Mouse (Mus musculus) forebrain, embryonic 16.5 days (tissue): ENCODE results near the gene Vwa8. TPM values are rescaled to one million over a fixed set of nuclear protein-coding genes. Genes with fewer than 3 reads are reported as not detected.
A peak's percentile ranks its signal among the peaks of the same experiment; 100 is the strongest.

Experiments
- ATAC-seq: fragments of 200-750 bp; cut with Nextera tagmentation; 2 replicates; pipeline ENCODE4 v1.8.0; 2017; ENCODE audit warnings: mild to moderate bottlenecking, moderate library complexity
- H3K27ac ChIP-seq: fragments of 300-500 bp; sonication (generic); 2 replicates; pipeline ENCODE4 v1.5.1; 2014; ENCODE audit warnings: low read length, control low read depth
- H3K27me3 ChIP-seq: fragments of 300-500 bp; sonication (generic); replicated peaks from 2 replicates; pipeline ENCODE4 v1.6.1; 2014; ENCODE audit warnings: low read length; ENCODE audit not compliant: control insufficient read depth, insufficient read depth
- H3K36me3 ChIP-seq: fragments of 300-500 bp; sonication (generic); 2 replicates; pipeline ENCODE4 v1.6.1; 2014; ENCODE audit not compliant: control insufficient read depth, insufficient read depth
- H3K4me1 ChIP-seq: fragments of 300-500 bp; sonication (generic); replicated peaks from 2 replicates; pipeline ENCODE4 v1.6.1; 2014; ENCODE audit warnings: low read length; ENCODE audit not compliant: control insufficient read depth, insufficient read depth
- H3K4me2 ChIP-seq: fragments of 300-500 bp; sonication (generic); 2 replicates; pipeline ENCODE4 v1.6.1; 2014; ENCODE audit warnings: mild to moderate bottlenecking, low read length, control low read depth
- H3K4me3 ChIP-seq: fragments of 300-500 bp; sonication (generic); replicated peaks from 2 replicates; pipeline ENCODE4 v1.5.1; 2014; ENCODE audit warnings: mild to moderate bottlenecking, low read length, control low read depth
- H3K9ac ChIP-seq: fragments of 300-500 bp; sonication (generic); replicated peaks from 2 replicates; pipeline ENCODE4 v1.6.1; 2014; ENCODE audit warnings: low read depth, low read length, control low read depth
- H3K9me3 ChIP-seq: fragments of 300-500 bp; sonication (generic); 2 replicates; pipeline ENCODE4 v1.6.1; 2016; ENCODE audit warnings: low read length; ENCODE audit not compliant: control insufficient read depth
- WGBS: fragments of 180-500 bp; shearing (Covaris S2); extraction: QIAGEN DNeasy Blood & Tissue Kit; methylation state at CpG from one replicate; pipeline ENCODE4 v1.1.7; 2014; 5-methylcytosine and 5-hydroxymethylcytosine counted together
- polyA plus RNA-seq: library from polyadenylated mRNA; unstranded; fragments of >200 nt; fragmentation: Nextera tagmentation; extraction: Ambion mirVana; gene quantifications from 2 replicates; pipeline ENCODE4 v1.2.1, GENCODE M21; 2015

Gene Vwa8
- polyA plus RNA-seq, 1 experiment from 2014 or later: 5.4 TPM

DNA sequence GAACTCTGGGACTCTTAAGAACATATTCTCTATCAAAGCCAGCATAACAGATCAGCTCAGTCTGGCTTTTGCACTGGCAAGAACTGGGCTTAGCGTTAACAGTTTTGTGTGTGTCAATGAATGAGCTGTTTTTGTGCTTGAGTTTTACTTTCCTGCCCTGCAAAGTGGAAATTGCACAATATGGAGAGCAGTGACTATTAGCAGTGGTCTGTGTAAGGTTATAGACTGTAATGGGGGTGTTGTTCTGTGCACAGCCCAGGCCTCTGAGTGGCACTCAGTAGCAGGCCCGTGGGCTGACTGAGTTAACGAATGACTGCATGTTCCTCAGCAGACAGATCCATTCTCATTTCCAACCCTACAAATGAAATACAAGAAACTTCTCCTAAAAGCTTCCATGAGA is 287.7 kb downstream of the Vwa8 start:
- H3K36me3 ChIP-seq: no peaks in the 10 kb centered on the region
- H3K9me3 ChIP-seq: no peaks in the 10 kb centered on the region
- no peak for ATAC-seq
- peaks cover 20% of the 10 kb centered on the region for H3K4me1 ChIP-seq
- no peak overlapping the region for H3K9ac ChIP-seq
- H3K27ac ChIP-seq: no peak overlapping the region
- WGBS: 61% methylated on average over 3 of the region's 3 CpGs
- H3K4me2 ChIP-seq: no peak overlapping the region
- no peaks in the 10 kb centered on the region for H3K27me3 ChIP-seq
- no peak overlapping the region for H3K4me3 ChIP-seq

DNA sequence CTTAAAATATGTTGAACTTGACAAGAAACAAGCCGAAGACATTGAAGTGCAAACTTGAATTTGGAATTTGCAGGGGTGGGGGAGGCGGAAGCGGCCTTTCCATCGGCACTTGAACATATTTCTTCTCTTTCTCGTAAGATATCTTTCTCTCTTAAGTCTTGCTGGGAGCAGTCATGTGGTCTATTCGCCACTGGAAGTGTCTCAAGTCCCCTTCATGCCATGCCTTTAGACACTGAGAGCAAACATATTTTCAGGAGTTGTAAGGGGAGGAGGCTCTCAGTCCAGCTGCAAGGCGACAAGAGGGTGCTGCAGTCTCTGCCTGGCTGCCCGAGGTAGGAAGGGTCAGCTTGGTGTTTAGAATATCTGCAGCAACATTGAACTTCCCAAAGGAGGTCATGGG is 288.2 kb downstream of the Vwa8 start:
- Histone ChIP-seq H3K9me3 (no peaks in the 10 kb centered on the region), H3K4me3 (no peak overlapping the region), H3K4me1 (peaks cover 20% of the 10 kb centered on the region), H3K36me3 (no peaks in the 10 kb centered on the region), H3K27ac (no peak overlapping the region), H3K9ac (no peak overlapping the region), H3K4me2 (no peak overlapping the region), H3K27me3 (no peaks in the 10 kb centered on the region)
- ATAC-seq: no peak
- 84% methylated on average over 8 of the region's 8 CpGs for WGBS

DNA sequence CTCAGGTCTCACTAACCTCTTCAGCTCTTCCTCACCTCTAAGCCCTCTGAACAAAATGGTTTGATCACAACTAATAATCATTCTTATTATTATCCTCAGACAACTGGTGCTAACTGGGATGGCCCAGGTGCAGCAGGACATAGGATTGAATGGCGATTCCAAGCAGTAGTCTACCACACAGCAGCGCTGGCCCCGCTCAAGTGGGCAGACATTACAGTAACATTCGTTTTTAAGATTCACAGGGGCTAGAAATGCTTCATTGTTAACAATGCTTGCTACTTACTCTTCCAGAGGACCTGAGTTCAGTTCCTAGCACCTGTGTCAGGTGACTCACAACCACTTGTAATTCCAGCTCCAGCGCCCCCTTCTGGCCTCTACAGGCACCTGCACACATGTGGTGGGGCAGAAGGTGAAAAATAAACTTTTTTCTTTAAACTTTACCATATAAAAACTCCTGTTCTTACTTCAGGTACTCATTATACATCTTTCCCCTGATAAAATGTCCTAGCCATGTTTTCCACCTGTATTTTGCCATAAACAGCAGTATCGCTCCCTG is 290.3 kb downstream of the Vwa8 start:
- Histone ChIP-seq H3K9me3 (no peaks in the 10 kb centered on the region), H3K27me3 (no peaks in the 10 kb centered on the region), H3K9ac (no peak overlapping the region), H3K4me2 (no peak overlapping the region), H3K27ac (no peak overlapping the region), H3K4me1 (peaks cover 20% of the 10 kb centered on the region), H3K36me3 (no peaks in the 10 kb centered on the region), H3K4me3 (no peak overlapping the region)
- 95% methylated on average over 6 of the region's 6 CpGs for WGBS
- ATAC-seq: no peak

GRCm38 (mm10) chr14:79139918-79140825 is 291.3 kb downstream of the Vwa8 start:
- no peak overlapping the region for H3K9ac ChIP-seq
- H3K4me2 ChIP-seq: no peak overlapping the region
- H3K9me3 ChIP-seq: no peaks in the 10 kb centered on the region
- H3K36me3 ChIP-seq: no peaks in the 10 kb centered on the region
- no peak overlapping the region for H3K4me3 ChIP-seq
- 34% methylated on average over 19 of the region's 19 CpGs for WGBS
- H3K27me3 ChIP-seq: no peaks in the 10 kb centered on the region
- no peak overlapping the region for H3K27ac ChIP-seq
- peaks cover 18% of the 10 kb centered on the region for H3K4me1 ChIP-seq
- peak; percentile 53 for ATAC-seq

- Histone ChIP-seq H3K9ac (no peak overlapping the region), H3K36me3 (no peaks in the 10 kb centered on the region), H3K4me3 (no peak overlapping the region), H3K4me1 (peaks cover 13% of the 10 kb centered on the region), H3K27ac (no peak overlapping the region), H3K4me2 (no peak overlapping the region), H3K27me3 (no peaks in the 10 kb centered on the region), H3K9me3 (no peaks in the 10 kb centered on the region)
- 69% methylated on average over 2 of the region's 2 CpGs for WGBS
- peak; percentile 29; the same call in 1 of the 2 replicates for ATAC-seq
These were observed 292.0 kb downstream of the Vwa8 start for GRCm38 (mm10) chr14:79140826-79141219.

GRCm38 (mm10) chr14:79142342-79142741 is 293.5 kb downstream of the Vwa8 start:
- 88% methylated on average over 4 of the region's 4 CpGs for WGBS
- ATAC-seq: no peak
- Histone ChIP-seq H3K36me3 (no peaks in the 10 kb centered on the region), H3K27ac (no peak overlapping the region), H3K27me3 (no peaks in the 10 kb centered on the region), H3K4me3 (no peak overlapping the region), H3K9me3 (no peaks in the 10 kb centered on the region), H3K4me2 (no peak overlapping the region), H3K9ac (no peak overlapping the region), H3K4me1 (peaks cover 10% of the 10 kb centered on the region)

- no peaks in the 10 kb centered on the region for H3K9me3 ChIP-seq
- no peaks in the 10 kb centered on the region for H3K36me3 ChIP-seq
- H3K27ac ChIP-seq: no peak overlapping the region
- H3K27me3 ChIP-seq: no peaks in the 10 kb centered on the region
- H3K9ac ChIP-seq: no peak overlapping the region
- no peak overlapping the region for H3K4me3 ChIP-seq
- H3K4me2 ChIP-seq: no peak overlapping the region
- ATAC-seq: no peak
- peaks cover 10% of the 10 kb centered on the region for H3K4me1 ChIP-seq
- 93% methylated on average over 9 of the region's 9 CpGs for WGBS
These were observed 294.8 kb downstream of the Vwa8 start for GRCm38 (mm10) chr14:79143696-79144095.

DNA sequence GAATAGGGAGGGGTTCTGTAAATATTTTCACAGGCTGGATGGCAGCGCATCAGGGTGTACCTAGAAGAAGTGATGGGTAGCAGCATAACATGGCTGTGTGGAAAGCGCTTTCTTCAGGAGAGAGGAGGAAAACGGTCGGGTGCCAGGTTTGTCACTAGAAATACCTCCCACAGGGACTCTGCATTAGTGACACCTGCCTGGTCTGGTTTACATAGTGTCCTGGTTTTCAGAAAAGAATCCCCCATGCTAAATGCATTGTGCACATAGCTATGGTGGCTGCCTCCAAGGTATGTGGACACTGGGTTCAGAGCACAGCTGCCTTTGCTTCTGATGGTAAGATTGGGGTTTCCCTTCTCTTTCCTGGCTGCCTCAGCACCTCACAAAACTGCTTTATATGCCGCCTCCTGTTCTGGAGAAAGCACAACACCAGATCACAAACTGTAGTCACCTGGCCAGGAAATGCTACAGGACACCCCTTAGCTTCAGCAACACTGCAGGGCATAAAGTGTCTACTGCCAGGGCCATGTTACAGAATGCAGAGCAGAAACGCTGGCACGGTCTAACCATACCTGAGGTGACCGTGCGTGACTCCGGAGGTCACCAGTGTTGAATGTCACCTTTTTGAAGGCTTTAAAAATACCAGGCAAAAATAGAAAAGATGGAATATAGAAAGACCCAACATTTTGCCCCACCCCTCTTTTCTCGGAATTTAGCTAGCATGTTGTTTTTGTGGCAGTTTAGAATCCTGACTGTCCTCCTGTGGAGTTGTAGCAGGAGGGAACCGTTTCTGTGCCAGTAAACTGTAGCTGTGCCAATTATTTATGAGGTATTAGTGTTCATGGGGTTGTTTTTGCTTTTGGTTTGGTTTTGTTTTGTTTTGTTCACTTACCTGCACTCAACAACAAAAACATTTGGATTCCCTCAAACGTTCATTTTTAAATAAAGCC is 295.7 kb downstream of the Vwa8 start:
- no peak for ATAC-seq
- Histone ChIP-seq H3K9me3 (no peaks in the 10 kb centered on the region), H3K27me3 (no peaks in the 10 kb centered on the region), H3K9ac (no peak overlapping the region), H3K36me3 (no peaks in the 10 kb centered on the region), H3K4me2 (no peak overlapping the region), H3K4me3 (no peak overlapping the region), H3K4me1 (peaks cover 10% of the 10 kb centered on the region), H3K27ac (no peak overlapping the region)
- WGBS: 88% methylated on average over 13 of the region's 13 CpGs

GRCm38 (mm10) chr14:79151711-79152110 is 302.9 kb downstream of the Vwa8 start:
- H3K4me2 ChIP-seq: no peak overlapping the region
- H3K9me3 ChIP-seq: no peaks in the 10 kb centered on the region
- H3K4me1 ChIP-seq: peaks cover 8% of the 10 kb centered on the region
- no peak for ATAC-seq
- WGBS: 91% methylated on average over 7 of the region's 7 CpGs
- H3K27ac ChIP-seq: no peak overlapping the region
- H3K36me3 ChIP-seq: no peaks in the 10 kb centered on the region
- no peak overlapping the region for H3K4me3 ChIP-seq
- no peak overlapping the region for H3K9ac ChIP-seq
- no peaks in the 10 kb centered on the region for H3K27me3 ChIP-seq
